Mouse (Mus musculus) thymus, adult 18-20 months (tissue): ENCODE data around the gene Slc15a5.

Source experiments
- DNase-seq, 2 experiments: peaks; one replicate each; pipeline ENCODE4 v3.0.0; 2022; ENCODE audit warnings: mixed read lengths in 2 of 2

The Slc15a5 gene

DNA sequence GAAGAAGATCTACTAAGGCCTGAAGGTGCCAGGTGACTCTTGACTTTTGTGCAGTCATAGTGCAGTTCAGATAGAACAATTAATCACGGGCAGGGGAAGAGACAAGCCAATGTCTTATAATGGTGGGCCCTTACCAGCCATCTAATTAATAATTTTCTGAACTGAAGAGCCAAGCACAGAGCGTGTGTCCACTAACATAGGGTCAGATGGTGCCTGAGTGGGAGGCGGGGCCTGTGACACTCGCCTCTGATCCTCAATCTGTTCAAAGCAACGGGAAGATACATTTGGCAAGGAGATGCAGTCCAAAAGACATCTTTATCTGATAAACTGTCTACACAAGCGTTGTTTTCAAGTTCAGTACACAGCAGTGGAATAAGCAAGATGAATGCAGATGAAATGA lies 122.1 kb downstream of the Slc15a5 start:
- no peak for DNase-seq

GRCm38 (mm10) chr6:137956783-137957429 lies 122.8 kb downstream of the Slc15a5 start:
- DNase-seq: no peak

GRCm38 (mm10) chr6:137946520-137946919 lies 133.2 kb downstream of the Slc15a5 start:
- no peak for DNase-seq

- DNase-seq: no peak
Measured at GRCm38 (mm10) chr6:137940374-137941218, 139.1 kb downstream of the Slc15a5 start.

DNA sequence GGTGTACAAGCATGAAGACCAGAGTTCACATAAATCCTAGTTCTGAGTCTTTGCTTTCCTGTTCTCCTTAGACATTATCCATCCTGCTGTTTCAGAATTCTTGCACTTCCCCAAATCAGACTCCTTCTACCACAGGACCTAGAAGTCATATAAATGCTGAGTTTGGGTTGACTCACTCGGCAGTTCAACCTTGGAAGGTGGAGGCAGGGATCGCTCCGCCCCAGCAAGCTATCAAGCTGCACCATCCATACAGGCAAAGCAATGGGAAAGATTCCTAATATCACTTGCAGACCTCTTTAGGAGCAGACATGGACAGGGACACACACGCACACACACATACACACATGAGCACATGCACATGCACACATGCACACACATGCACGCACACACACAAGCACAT lies 142.2 kb downstream of the Slc15a5 start:
- DNase-seq: no peak

DNA sequence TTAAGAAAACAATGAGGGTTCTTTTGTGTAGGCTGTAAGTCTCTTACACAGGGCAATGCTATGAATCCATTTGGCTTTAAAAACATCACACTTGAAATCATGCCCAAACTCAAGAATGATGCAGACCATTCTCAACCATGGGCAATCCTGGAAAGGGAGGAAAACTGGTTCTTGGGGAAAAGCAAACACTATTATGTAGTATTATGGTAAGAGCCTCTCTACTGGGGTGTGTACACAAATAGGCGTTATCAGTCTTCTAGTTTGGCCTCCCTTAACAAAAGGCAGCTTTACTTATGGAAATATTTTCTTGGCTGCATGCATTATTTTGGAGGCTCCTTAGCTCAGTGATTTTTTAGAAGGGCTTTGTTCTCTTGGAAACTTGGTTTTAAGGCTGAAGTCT lies 143.4 kb downstream of the Slc15a5 start:
- DNase-seq: no peak

DNA sequence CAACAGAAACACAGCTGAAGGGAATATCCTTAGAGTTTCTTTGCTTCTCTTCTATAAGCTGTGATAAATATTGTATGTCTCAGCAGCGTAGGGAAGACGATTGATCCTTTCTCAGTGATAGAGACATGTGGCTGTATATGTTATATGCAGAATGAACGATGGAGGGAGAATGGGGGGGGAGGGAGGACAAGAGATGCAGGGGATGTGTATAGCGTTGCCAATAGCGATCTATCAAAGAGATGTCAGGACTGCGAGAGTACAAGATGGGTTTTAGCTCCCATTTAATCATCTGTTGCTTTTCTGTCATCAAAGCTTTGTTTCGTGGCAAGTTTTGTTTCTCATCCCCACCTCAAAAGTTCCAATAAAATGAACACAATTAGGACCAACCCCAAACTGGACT lies 143.9 kb downstream of the Slc15a5 start:
- DNase-seq: no peak

GRCm38 (mm10) chr6:137935341-137935740 lies 144.4 kb downstream of the Slc15a5 start:
- DNase-seq: no peak

GRCm38 (mm10) chr6:137934545-137935298 lies 145.0 kb downstream of the Slc15a5 start:
- no peak for DNase-seq
